Mouse (Mus musculus): ENCODE results near the gene Zfhx3. TPM values are rescaled to one million over a fixed set of nuclear protein-coding genes. Genes with fewer than 3 reads are reported as not detected.
"Not testable (repeated sequence)": the region's sequence is repeated elsewhere in the genome, so short reads cannot be mapped to it uniquely, and the experiment has no call there.

Gene Zfhx3
- 2.4 and 3.3 TPM in 2 replicates for polyA plus RNA-seq (2015; fragmentation: Nextera tagmentation; extraction: Ambion mirVana)

- no peaks in the 10 kb centered on the region for H3K36me3 ChIP-seq (ENCODE audit: control insufficient read depth, insufficient read depth)
- 0 out of 2 replicates have a peak, but pooled peaks cover 5% of the 10 kb centered on the region for H3K4me1 ChIP-seq (replicated peaks; ENCODE audit: control insufficient read depth, insufficient read depth, low read length)
- H3K27me3 ChIP-seq (replicated peaks; ENCODE audit: control insufficient read depth, insufficient read depth, low read length): peaks cover 30% of the 10 kb centered on the region; the same call in 1 of the 2 replicates
- H3K27ac ChIP-seq (ENCODE audit: low read depth, low read length): no peak within 1 kb of the TSS
- TF ChIP-seq CTCF (IDR thresholded peaks at IDR 0.05; ENCODE audit: low read depth): no peak
- no peak for ATAC-seq
- no peak within 1 kb of the TSS for H3K9ac ChIP-seq (ENCODE audit: low read depth, low read length)
- no peak within 1 kb of the TSS for H3K4me3 ChIP-seq (ENCODE audit: low read depth, low read length)
- H3K4me2 ChIP-seq (replicated peaks; ENCODE audit: low read depth): peak within 1 kb of the TSS; percentile 30; the same call in 1 of the 2 replicates
- 24% methylated on average over 11 of the region's 11 CpGs for WGBS
- no peaks in the 10 kb centered on the region for H3K9me3 ChIP-seq (ENCODE audit: control insufficient read depth)
These were observed at the start of gene Zfhx3 for GRCm38 (mm10) chr8:107941922-107942694. Gene Zfhx3, plus strand, starts transcription at chr8:107942644.

GRCm38 (mm10) chr8:107918984-107919383 is 23.5 kb upstream of the Zfhx3 start:
- 91% methylated on average over 12 of the region's 12 CpGs for WGBS
- no peak overlapping the region for H3K27ac ChIP-seq (ENCODE audit: low read depth, low read length)
- no peaks in the 10 kb centered on the region for H3K27me3 ChIP-seq (replicated peaks; ENCODE audit: control insufficient read depth, insufficient read depth, low read length)
- no peak overlapping the region for H3K9ac ChIP-seq (ENCODE audit: low read depth, low read length)
- H3K36me3 ChIP-seq (ENCODE audit: control insufficient read depth, insufficient read depth): no peaks in the 10 kb centered on the region
- ATAC-seq: no peak
- no peak overlapping the region for H3K4me3 ChIP-seq (ENCODE audit: low read depth, low read length)
- H3K9me3 ChIP-seq (ENCODE audit: control insufficient read depth): no peaks in the 10 kb centered on the region
- no peak for TF ChIP-seq CTCF (IDR thresholded peaks at IDR 0.05; ENCODE audit: low read depth)
- H3K4me1 ChIP-seq (replicated peaks; ENCODE audit: control insufficient read depth, insufficient read depth, low read length): no peaks in the 10 kb centered on the region
- no peak overlapping the region for H3K4me2 ChIP-seq (replicated peaks; ENCODE audit: low read depth)

- no peak overlapping the region for H3K9ac ChIP-seq (ENCODE audit: low read depth, low read length)
- WGBS: 79% methylated on average over 15 of the region's 15 CpGs
- TF ChIP-seq CTCF (IDR thresholded peaks at IDR 0.05; ENCODE audit: low read depth): no peak
- H3K4me1 ChIP-seq (replicated peaks; ENCODE audit: control insufficient read depth, insufficient read depth, low read length): no peaks in the 10 kb centered on the region
- no peak overlapping the region for H3K4me2 ChIP-seq (replicated peaks; ENCODE audit: low read depth)
- H3K36me3 ChIP-seq (ENCODE audit: control insufficient read depth, insufficient read depth): no peaks in the 10 kb centered on the region
- no peak for ATAC-seq
- no peaks in the 10 kb centered on the region for H3K27me3 ChIP-seq (replicated peaks; ENCODE audit: control insufficient read depth, insufficient read depth, low read length)
- H3K27ac ChIP-seq (ENCODE audit: low read depth, low read length): no peak overlapping the region
- H3K4me3 ChIP-seq (ENCODE audit: low read depth, low read length): no peak overlapping the region
- no peaks in the 10 kb centered on the region for H3K9me3 ChIP-seq (ENCODE audit: control insufficient read depth)
These were observed 16.3 kb upstream of the Zfhx3 start for GRCm38 (mm10) chr8:107926149-107926548.

- 94% methylated on average over 4 of the region's 4 CpGs for WGBS
- no peak for ATAC-seq
- no peaks in the 10 kb centered on the region for H3K36me3 ChIP-seq (ENCODE audit: control insufficient read depth, insufficient read depth)
These were observed 5.7 kb upstream of the Zfhx3 start for GRCm38 (mm10) chr8:107936725-107937124.

GRCm38 (mm10) chr8:107938231-107938630 is 4.2 kb upstream of the Zfhx3 start:
- not testable (repeated sequence) for H3K9me3 ChIP-seq (ENCODE audit: control insufficient read depth); H3K36me3 ChIP-seq (ENCODE audit: control insufficient read depth, insufficient read depth); H3K9ac ChIP-seq (ENCODE audit: low read depth, low read length); H3K4me3 ChIP-seq (ENCODE audit: low read depth, low read length); H3K4me2 ChIP-seq (replicated peaks; ENCODE audit: low read depth); H3K4me1 ChIP-seq (replicated peaks; ENCODE audit: control insufficient read depth, insufficient read depth, low read length); H3K27ac ChIP-seq (ENCODE audit: low read depth, low read length); ATAC-seq
- 75% methylated on average over 5 of the region's 5 CpGs for WGBS
- H3K27me3 ChIP-seq (replicated peaks; ENCODE audit: control insufficient read depth, insufficient read depth, low read length): peaks cover 13% of the 10 kb centered on the region; the same call in 1 of the 2 replicates

More at GRCm38 (mm10) chr8:107936725-107937124, 5.7 kb upstream of the Zfhx3 start:
- Histone ChIP-seq H3K9me3 (ENCODE audit: control insufficient read depth) (no peaks in the 10 kb centered on the region), H3K27me3 (replicated peaks; ENCODE audit: control insufficient read depth, insufficient read depth, low read length) (0 out of 2 replicates have a peak, but pooled peaks cover 5% of the 10 kb centered on the region), H3K4me1 (replicated peaks; ENCODE audit: control insufficient read depth, insufficient read depth, low read length) (no peaks in the 10 kb centered on the region), H3K27ac (ENCODE audit: low read depth, low read length) (no peak overlapping the region), H3K4me2 (replicated peaks; ENCODE audit: low read depth) (no peak overlapping the region), H3K4me3 (ENCODE audit: low read depth, low read length) (no peak overlapping the region), H3K9ac (ENCODE audit: low read depth, low read length) (no peak overlapping the region)
- no peak for TF ChIP-seq CTCF (IDR thresholded peaks at IDR 0.05; ENCODE audit: low read depth)

GRCm38 (mm10) chr8:107940181-107940580 is 2.3 kb upstream of the Zfhx3 start:
- Histone ChIP-seq H3K36me3 (ENCODE audit: control insufficient read depth, insufficient read depth) (no peaks in the 10 kb centered on the region), H3K4me2 (replicated peaks; ENCODE audit: low read depth) (no peak overlapping the region), H3K4me1 (replicated peaks; ENCODE audit: control insufficient read depth, insufficient read depth, low read length) (0 out of 2 replicates have a peak, but pooled peaks cover 5% of the 10 kb centered on the region), H3K27me3 (replicated peaks; ENCODE audit: control insufficient read depth, insufficient read depth, low read length) (peaks cover 21% of the 10 kb centered on the region; the same call in 1 of the 2 replicates), H3K9ac (ENCODE audit: low read depth, low read length) (no peak overlapping the region), H3K27ac (ENCODE audit: low read depth, low read length) (no peak overlapping the region), H3K9me3 (ENCODE audit: control insufficient read depth) (no peaks in the 10 kb centered on the region), H3K4me3 (ENCODE audit: low read depth, low read length) (no peak overlapping the region)
- ATAC-seq: no peak
- TF ChIP-seq CTCF (IDR thresholded peaks at IDR 0.05; ENCODE audit: low read depth): no peak
- WGBS: 87% methylated on average over 8 of the region's 8 CpGs

Data from intestine, postnatal 0 days (tissue).